Mouse (Mus musculus): Measurements from ENCODE around the gene Smoc2.

GRCm38 (mm10) chr17:14309884-14310283 lies 30.6 kb downstream of the Smoc2 start:
- no peak for TF ChIP-seq CTCF (IDR thresholded peaks at IDR 0.05; ENCODE audit: borderline replicate concordance, insufficient read depth, low read depth, low read length)
- no peak for TF ChIP-seq POLR2A (IDR thresholded peaks at IDR 0.05; ENCODE audit: borderline replicate concordance, insufficient read depth, low read length)
